Mouse (Mus musculus) bone marrow, adult 2 months (tissue): ENCODE data around the gene Rabggtb.

ENCODE experiments used
- CTCF ChIP-seq: fragments of 200-500 bp; IDR thresholded peaks from 2 replicates; pipeline ENCODE4 v1.5.1; 2011; ENCODE audit warnings: low read length, control low read depth; ENCODE audit not compliant: control insufficient read depth, insufficient read depth
- POLR2A ChIP-seq: fragments of 200-500 bp; IDR thresholded peaks from 2 replicates; pipeline ENCODE4 v1.6.1; 2011; ENCODE audit warnings: low read depth, mild to moderate bottlenecking, control low read depth, low read length, borderline replicate concordance; ENCODE audit not compliant: control insufficient read depth

DNA sequence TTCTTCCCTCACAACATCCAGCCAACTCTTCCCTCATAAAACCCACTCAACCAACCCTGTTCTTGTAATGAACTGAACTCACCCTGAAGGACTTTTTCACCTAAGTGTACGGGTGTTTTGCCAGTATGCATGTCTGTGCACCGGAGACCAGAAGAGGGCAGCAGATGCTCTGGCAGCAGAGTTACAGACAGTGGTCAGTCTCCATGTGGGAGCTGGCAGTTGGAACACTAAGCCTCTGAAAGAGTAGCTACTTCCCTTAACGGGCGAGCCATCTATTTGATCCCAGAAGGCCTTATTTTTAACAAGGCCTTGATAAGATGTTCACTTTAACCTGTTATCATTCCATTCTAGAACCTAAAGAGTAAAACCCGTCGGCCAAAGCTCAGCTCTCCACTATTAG is 8.2 kb downstream of the Rabggtb start:
- TF ChIP-seq POLR2A, result no peak
- TF ChIP-seq CTCF, result peak; percentile 60
